Mouse (Mus musculus): Measurements from ENCODE around the gene Spg20.
A peak's percentile ranks its signal among the peaks of the same experiment; 100 is the strongest.

Gene Spg20

DNA sequence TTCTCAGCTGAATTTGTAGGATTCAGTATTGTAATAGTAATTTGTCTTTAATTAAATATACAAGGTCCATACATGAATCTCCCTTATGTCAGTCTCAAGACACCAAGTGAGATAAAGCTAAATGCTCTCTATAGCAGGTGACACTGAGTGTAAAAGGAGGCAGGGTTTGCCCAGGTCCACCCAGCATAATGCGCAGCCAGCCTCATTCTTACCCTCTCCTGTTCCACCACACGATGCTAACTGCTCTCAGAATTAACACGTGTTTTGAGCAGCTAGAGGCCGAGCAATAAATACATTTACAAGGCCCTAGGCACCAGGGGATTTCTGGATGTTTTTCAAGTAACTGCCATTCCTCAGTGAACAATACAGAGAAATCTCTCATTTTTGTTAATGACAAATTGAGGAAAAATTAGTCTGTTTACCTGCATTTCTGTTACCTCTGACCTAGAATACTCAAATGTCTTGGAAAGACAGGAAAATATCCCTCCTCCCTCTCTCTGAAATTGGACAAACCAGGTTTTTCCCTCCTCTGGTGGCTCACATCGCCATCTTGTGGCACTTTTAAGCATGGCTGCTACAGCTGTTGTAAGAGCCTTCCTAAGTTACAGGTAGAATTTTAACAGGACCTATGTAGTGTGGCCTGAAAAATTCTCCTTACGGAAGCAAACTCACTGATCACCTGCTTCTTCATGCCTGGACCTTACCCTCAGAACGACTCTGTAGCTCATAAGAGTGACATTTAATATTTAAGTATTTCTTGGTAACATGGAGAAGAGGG lies 39.9 kb downstream of the Spg20 start:
- peak; percentile 71 for DNase-seq

DNA sequence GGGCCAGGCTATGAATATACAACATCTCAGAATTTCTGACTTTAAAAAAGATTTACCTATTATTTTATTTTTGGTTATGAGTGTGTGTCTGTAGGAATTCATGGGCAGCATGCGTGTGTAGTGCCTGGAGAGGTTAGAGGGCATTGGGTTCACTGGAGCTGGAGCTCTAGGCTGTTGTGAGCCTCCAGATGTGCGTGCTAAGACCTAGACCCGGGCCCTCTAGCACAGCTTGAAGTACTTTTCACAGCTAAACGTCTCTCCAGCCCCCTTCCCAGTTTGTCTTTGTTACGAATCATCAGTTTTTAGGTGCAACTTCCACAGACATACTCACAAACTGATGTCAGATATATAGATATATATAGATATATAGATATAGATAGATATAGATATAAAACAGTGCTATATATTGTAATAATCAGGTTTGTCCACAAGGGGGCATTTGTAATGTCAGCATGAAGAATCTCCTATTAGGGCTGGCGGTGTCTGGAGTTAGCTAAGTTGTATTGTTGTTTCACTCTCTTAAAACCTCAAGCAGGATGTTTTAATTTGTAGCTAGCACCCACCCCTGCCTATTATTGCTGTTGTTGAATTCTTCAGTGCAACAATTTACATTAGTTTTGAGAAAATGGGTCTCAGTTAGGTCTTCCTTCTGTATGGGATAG lies 40.9 kb downstream of the Spg20 start:
- no peak for DNase-seq

DNA sequence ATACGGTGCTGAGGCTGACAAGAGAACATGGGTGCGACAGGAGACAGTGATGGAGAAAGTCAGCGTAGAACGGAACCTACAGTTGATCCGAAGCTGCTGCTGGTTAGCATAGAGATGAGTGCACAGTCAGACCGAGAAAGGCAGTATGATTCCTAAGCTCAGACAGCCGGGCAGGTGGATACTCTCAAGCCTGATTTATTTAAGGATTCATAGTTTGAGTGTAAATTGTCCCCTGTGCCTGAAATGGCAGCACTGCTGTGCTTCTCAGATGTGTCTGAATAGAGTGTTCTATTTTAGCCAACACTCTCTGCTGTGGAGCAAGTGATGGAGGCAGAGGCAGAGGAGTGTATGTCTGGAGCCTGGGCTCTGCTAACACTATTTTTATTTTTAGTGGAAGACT lies 42.3 kb downstream of the Spg20 start:
- DNase-seq = peak; percentile 60

DNA sequence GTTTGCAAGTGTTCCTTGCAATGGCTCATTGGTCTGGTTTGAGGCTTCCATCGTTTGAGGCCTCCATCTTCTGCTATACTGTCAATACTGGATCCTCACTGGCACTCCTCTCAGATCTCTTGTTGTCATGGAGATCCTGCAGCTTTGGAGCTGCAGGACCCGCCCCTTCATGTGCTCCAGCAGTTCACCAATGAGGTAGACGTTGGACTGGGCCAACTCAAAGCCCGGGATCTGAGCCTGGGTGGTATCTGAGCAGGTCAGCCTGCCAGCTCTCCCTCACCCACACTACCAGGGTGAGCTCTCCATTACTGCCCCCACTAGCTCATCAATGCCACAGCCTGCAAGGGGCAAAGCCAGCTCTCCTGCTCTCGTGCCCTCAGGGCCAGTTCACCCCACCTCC lies 45.5 kb downstream of the Spg20 start:
- no peak for DNase-seq

DNA sequence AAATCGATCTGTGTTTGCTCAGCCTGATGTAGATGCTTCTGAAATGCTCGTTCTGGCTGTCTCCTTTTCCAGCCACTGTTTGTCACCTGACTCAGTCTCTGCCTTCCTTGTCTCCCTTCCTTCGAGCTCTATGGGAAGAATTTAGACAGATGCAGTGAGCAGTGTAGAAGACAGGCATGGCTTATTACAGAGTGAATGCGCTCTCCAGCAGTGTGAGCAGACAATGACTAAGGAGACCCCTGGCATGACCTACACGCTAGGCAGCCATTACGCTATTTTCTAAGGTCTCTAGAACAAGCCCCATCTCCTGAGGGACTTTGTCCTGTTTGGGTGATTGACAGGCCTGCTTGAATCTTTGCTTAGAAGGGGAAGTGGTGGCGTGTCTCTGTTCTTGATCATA lies 49.2 kb downstream of the Spg20 start:
- DNase-seq = no peak

DNA sequence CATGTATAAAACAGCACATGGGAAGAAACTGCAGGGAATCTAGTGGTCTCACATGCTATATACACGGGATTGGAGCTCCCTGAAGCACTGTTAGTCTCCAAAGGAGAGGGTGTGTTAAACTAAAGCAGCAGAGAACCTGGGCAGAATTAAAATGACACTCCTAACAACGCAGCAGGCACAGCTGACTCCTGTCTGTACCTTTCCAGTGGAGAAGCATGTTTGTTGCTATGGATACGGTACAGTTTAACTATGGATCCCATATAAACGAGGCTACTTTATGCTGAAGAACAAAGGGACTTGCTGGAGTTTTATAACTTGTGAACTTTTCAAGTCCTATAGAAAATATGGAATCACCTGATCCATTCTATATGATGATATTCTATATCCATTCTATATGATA lies 51.6 kb downstream of the Spg20 start:
- DNase-seq = no peak

DNA sequence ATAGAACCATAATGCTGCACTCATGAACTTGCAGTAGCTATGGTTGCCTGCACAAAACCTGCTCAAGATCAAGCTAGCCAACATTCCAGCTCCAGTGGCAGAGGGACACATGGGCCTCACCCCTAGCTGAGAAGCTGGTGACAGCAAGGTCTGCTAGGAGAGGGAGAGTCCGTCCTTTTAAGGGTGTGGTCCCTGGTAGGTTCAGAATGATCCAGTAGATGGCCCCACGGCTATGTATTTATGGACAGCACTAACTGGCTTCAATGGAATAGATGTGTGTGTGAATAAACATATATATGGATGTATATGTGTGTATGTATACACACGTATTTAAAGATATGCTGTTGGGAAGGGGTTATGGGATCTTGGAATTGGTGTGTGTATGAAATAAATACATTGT lies 60.6 kb downstream of the Spg20 start:
- DNase-seq = no peak

DNA sequence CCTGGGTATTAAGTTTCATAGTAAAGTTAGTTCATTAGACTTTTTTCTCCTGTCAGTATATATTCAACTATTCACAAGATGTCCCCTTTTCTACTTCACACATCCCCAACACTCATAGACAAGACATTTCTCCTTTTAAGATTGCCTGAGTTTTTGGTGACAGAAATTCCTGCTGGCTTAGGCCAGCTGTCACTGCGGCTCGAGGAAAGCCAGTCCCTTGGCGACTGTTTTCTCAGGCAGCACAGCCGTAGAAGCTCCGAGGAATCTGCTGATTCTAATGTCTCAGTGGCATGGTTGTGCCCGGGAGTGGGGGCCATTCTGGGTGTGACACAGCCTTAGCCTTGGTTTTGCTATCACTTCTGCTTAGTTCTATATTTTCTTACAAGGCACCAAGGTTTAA lies 65.4 kb downstream of the Spg20 start:
- no peak for DNase-seq

DNA sequence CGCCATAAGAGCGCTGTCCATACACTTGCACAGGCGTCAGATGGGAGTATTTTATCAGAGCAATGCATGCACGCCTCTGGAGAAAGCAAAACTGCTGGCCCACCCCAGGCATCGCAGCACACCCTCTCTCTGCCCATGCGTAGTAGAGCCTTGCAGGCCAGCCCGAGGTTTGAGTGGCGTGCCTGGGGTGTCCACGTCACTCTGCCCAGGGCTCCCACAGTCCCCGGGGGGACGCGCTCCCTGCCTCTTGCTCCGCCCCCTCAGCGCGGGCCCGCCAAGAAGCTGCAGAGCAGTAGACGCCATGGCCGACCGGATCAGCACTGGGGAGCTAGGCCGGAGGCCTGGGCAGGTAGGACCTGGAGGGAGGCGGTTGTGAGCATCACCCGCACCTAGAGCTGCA lies 69.9 kb downstream of the Spg20 start, which contains the start of gene Sohlh2:
Gene Sohlh2, plus strand, starts transcription at position 263 of the 400 bp plus-strand sequence.
- no peak for DNase-seq
